8 mouse cellular contexts compared by ENCODE assay signal in genomic region chr4:41639214-41639841, GRCm38 (mm10). TPM values are rescaled to one million over a fixed set of nuclear protein-coding genes. Genes with fewer than 3 reads are reported as not detected.
DNase-seq lines count a peak whose midpoint lies in the region; ATAC-seq and TF ChIP-seq lines count a peak whose summit lies in the region.

No protein-coding gene starts in this region.

- ATAC-seq in forebrain, embryonic 13.5 days, result 0 out of 2 replicates have a peak, but pooled peaks have one; percentile 9
- no peak; the same call in 1 of the 2 replicates for ATAC-seq in liver, embryonic 13.5 days (ENCODE audit: low read depth)

- H3K9ac ChIP-seq in liver, adult 2 months (ENCODE audit: low read depth, low read length), result peak overlapping the region; percentile 76
- peak overlapping the region; percentile 96 for H3K9ac ChIP-seq in forebrain, embryonic 13.5 days
- H3K9ac ChIP-seq in liver, embryonic 13.5 days, result peak overlapping the region; percentile 60

- no peak for TF ChIP-seq CTCF in liver, adult 2 months (IDR thresholded peaks at IDR 0.05; ENCODE audit: low read depth, low read length)

- H3K4me2 ChIP-seq in forebrain, embryonic 13.5 days, result peak overlapping the region; percentile 73
- H3K4me2 ChIP-seq in liver, embryonic 13.5 days, result peak overlapping the region; percentile 79

- no peaks in the 10 kb centered on the region for H3K36me3 ChIP-seq in liver, adult 2 months (ENCODE audit: control insufficient read depth, insufficient read depth, low read length)
- peaks cover 16% of the 10 kb centered on the region; the same call in 1 of the 2 replicates for H3K36me3 ChIP-seq in forebrain, embryonic 13.5 days (ENCODE audit: poor library complexity, severe bottlenecking)
- no peaks in the 10 kb centered on the region for H3K36me3 ChIP-seq in liver, embryonic 13.5 days

- no peaks in the 10 kb centered on the region for H3K9me3 ChIP-seq in forebrain, embryonic 13.5 days (replicated peaks)
- H3K9me3 ChIP-seq in liver, embryonic 13.5 days (replicated peaks), result no peaks in the 10 kb centered on the region

- WGBS in liver, adult 2 months, result 23% methylated on average over 10 of the region's 10 CpGs
- WGBS in forebrain, embryonic 13.5 days, result 8% methylated on average over 10 of the region's 10 CpGs
- 22% methylated on average over 10 of the region's 10 CpGs for WGBS in liver, embryonic 13.5 days (ENCODE audit: insufficient replicate concordance)

- H3K79me2 ChIP-seq in liver, adult 2 months (ENCODE audit: control insufficient read depth, insufficient read depth, low read length), result no peaks in the 10 kb centered on the region

- peaks cover 26% of the 10 kb centered on the region for H3K4me1 ChIP-seq in liver, adult 2 months (ENCODE audit: control insufficient read depth, insufficient read depth, low read length)
- 0 out of 2 replicates have a peak, but pooled peaks cover 3% of the 10 kb centered on the region for H3K4me1 ChIP-seq in brown adipose tissue, adult 24 weeks (ENCODE audit: control insufficient read depth, insufficient read depth, insufficient read length, low read length)
- peaks cover 43% of the 10 kb centered on the region for H3K4me1 ChIP-seq in forebrain, embryonic 13.5 days
- peaks cover 16% of the 10 kb centered on the region for H3K4me1 ChIP-seq in liver, embryonic 13.5 days (replicated peaks)

- DNase-seq in liver, adult 2 months (ENCODE audit: extremely low read depth, low read depth, low spot score), result peak; percentile 21
- DNase-seq in liver, result no peak
- DNase-seq in liver, embryonic 13.5 days, result no peak
- no peak for DNase-seq in ovary, postnatal 14 days (ENCODE audit: low spot score)
- no peak for DNase-seq in layer of hippocampus, postnatal 25 days (ENCODE audit: extremely low spot score in 1 of 2, low spot score in 1 of 2)
- DNase-seq in right cerebral cortex, postnatal 14 days, result no peak

- no peaks in the 10 kb centered on the region for H3K27me3 ChIP-seq in liver, adult 2 months (ENCODE audit: control insufficient read depth, insufficient read depth, low read length)
- peaks cover 8% of the 10 kb centered on the region; the same call in 1 of the 2 replicates for H3K27me3 ChIP-seq in forebrain, embryonic 13.5 days
- H3K27me3 ChIP-seq in liver, embryonic 13.5 days, result peaks cover 39% of the 10 kb centered on the region

- H3K4me3 ChIP-seq in liver, adult 2 months (ENCODE audit: insufficient read depth, low read depth, low read length), result peak overlapping the region; percentile 63
- H3K4me3 ChIP-seq in brown adipose tissue, adult 24 weeks (ENCODE audit: insufficient read depth, low read depth, low read length), result peak overlapping the region; percentile 55
- H3K4me3 ChIP-seq in forebrain, embryonic 13.5 days, result peak overlapping the region; percentile 66
- peak overlapping the region; percentile 56 for H3K4me3 ChIP-seq in liver, embryonic 13.5 days (replicated peaks)

- H3K27ac ChIP-seq in liver, adult 2 months (replicated peaks; ENCODE audit: insufficient read depth, low read depth, low read length), result peak overlapping the region; percentile 62
- no peak overlapping the region for H3K27ac ChIP-seq in brown adipose tissue, adult 24 weeks (replicated peaks; ENCODE audit: low read depth, low read length)
- H3K27ac ChIP-seq in forebrain, embryonic 13.5 days, result peak overlapping the region; percentile 86
- no peak overlapping the region for H3K27ac ChIP-seq in liver, embryonic 13.5 days

- no peak for TF ChIP-seq POLR2A in liver, adult 2 months (IDR thresholded peaks at IDR 0.05; ENCODE audit: extremely low read depth, insufficient read depth, low read length)

RNA-seq across cellular contexts. Expression of gene Enho, which starts 0.8 kb away (rescaled TPM):
- total RNA-seq in liver, adult 2 months (2014; rRNA removed), result 26.4 and 42.8 TPM in 2 replicates
- 51.1 and 114 TPM in 2 replicates for polyA plus RNA-seq in liver, adult 2 months (2012; rRNA removed)
- 1.8 TPM in 1 of 2 replicates, not detected in the other for polyA plus RNA-seq in brown adipose tissue, adult 24 weeks (2012; ENCODE audit: insufficient read depth, insufficient read length, missing spikeins)
- polyA plus RNA-seq in forebrain, embryonic 13.5 days (2015; fragmentation: Nextera tagmentation; extraction: Ambion mirVana), result 47.8 and 50.6 TPM in 2 replicates
- 1.2 and 1.5 TPM in 2 replicates for polyA plus RNA-seq in liver, embryonic 13.5 days (2015; fragmentation: Nextera tagmentation; extraction: Ambion mirVana)
- 10 to 100 TPM; 62.1 to 66.9 TPM for total RNA-seq in layer of hippocampus, postnatal 25 days (2021)

RNA-seq across cellular contexts. Expression of gene Cntfr, which starts 57.6 kb away (rescaled TPM):
- 0.74 and 0.87 TPM in 2 replicates for total RNA-seq in liver, adult 2 months (2014; rRNA removed)
- 1.8 and 2.3 TPM in 2 replicates for polyA plus RNA-seq in liver, adult 2 months (2012; rRNA removed)
- polyA plus RNA-seq in brown adipose tissue, adult 24 weeks (2012; ENCODE audit: insufficient read depth, insufficient read length, missing spikeins), result 5.5 and 8.4 TPM in 2 replicates
- polyA plus RNA-seq in forebrain, embryonic 13.5 days (2015; fragmentation: Nextera tagmentation; extraction: Ambion mirVana), result 21.1 and 21.8 TPM in 2 replicates
- 0.38 and 0.62 TPM in 2 replicates for polyA plus RNA-seq in liver, embryonic 13.5 days (2015; fragmentation: Nextera tagmentation; extraction: Ambion mirVana)
- total RNA-seq in layer of hippocampus, postnatal 25 days (2021), result 10 to 100 TPM; 89.6 to 96.1 TPM

Comparison
In these comparisons a context has a peak if more than half of its experiments do, and no peak if none do; other contexts are left out.
1. H3K27ac ChIP-seq: peak in liver, adult 2 months (single experiment) and forebrain, embryonic 13.5 days (single experiment); none in brown adipose tissue, adult 24 weeks (single experiment) and liver, embryonic 13.5 days (single experiment).
2. RNA of gene Enho, which starts 0.8 kb away (polyA plus RNA-seq): 51.1 to 114 TPM in liver, adult 2 months and 47.8 to 50.6 TPM in forebrain, embryonic 13.5 days; 1.2 to 1.5 TPM in liver, embryonic 13.5 days and 1.8 TPM in brown adipose tissue, adult 24 weeks; every median in the first group is over 10 times any median in the second.
3. Peak in every context shown above with its lines, with median percentiles within 50 percentile points of each other: H3K4me3 ChIP-seq and H3K9ac ChIP-seq.